Mouse (Mus musculus): ENCODE results near the gene Vps52. TPM values are rescaled to one million over a fixed set of nuclear protein-coding genes. Genes with fewer than 3 reads are reported as not detected.
"Not testable (repeated sequence)": the region's sequence is repeated elsewhere in the genome, so short reads cannot be mapped to it uniquely, and the experiment has no call there.

Gene Vps52
- total and polyA plus RNA-seq, 2 experiments = 10.5 to 40.6 TPM

- H3K36me3 ChIP-seq (ENCODE audit: control insufficient read depth, insufficient read depth, low read length) = no peaks in the 10 kb centered on the region; the same call in 1 of the 2 replicates
- TF ChIP-seq CTCF (IDR thresholded peaks at IDR 0.05; ENCODE audit: low read depth, low read length) (no peak), POLR2A (IDR thresholded peaks at IDR 0.05; ENCODE audit: extremely low read depth, insufficient read depth, low read length) (no peak)
- no peaks in the 10 kb centered on the region for H3K27me3 ChIP-seq (ENCODE audit: control insufficient read depth, insufficient read depth, low read length)
- peak; percentile 99 for DNase-seq (ENCODE audit: extremely low read depth, low read depth, low spot score)
- peak overlapping the region; percentile 84 for H3K27ac ChIP-seq (replicated peaks; ENCODE audit: insufficient read depth, low read depth, low read length)
- H3K79me2 ChIP-seq (ENCODE audit: control insufficient read depth, insufficient read depth, low read length) = peaks cover 3% of the 10 kb centered on the region; the same call in 1 of the 2 replicates
- 27% methylated on average over 6 of the region's 6 CpGs for WGBS
- peaks cover 17% of the 10 kb centered on the region for H3K4me1 ChIP-seq (ENCODE audit: control insufficient read depth, insufficient read depth, low read length)
- no peak overlapping the region for H3K4me3 ChIP-seq (ENCODE audit: insufficient read depth, low read depth, low read length)
- H3K9ac ChIP-seq (ENCODE audit: low read depth, low read length) = peak overlapping the region; percentile 27; the same call in 1 of the 2 replicates
These were observed 24.0 kb downstream of the Vps52 start for GRCm38 (mm10) chr17:33979512-33980050.

- peaks cover 3% of the 10 kb centered on the region; the same call in 1 of the 2 replicates for H3K79me2 ChIP-seq (ENCODE audit: control insufficient read depth, insufficient read depth, low read length)
- peak overlapping the region; percentile 69 for H3K27ac ChIP-seq (replicated peaks; ENCODE audit: insufficient read depth, low read depth, low read length)
- H3K9ac ChIP-seq (ENCODE audit: low read depth, low read length) = no peak overlapping the region
- H3K27me3 ChIP-seq (ENCODE audit: control insufficient read depth, insufficient read depth, low read length) = no peaks in the 10 kb centered on the region
- H3K4me3 ChIP-seq (ENCODE audit: insufficient read depth, low read depth, low read length) = no peak overlapping the region
- H3K4me1 ChIP-seq (ENCODE audit: control insufficient read depth, insufficient read depth, low read length) = peaks cover 17% of the 10 kb centered on the region
- TF ChIP-seq POLR2A (IDR thresholded peaks at IDR 0.05; ENCODE audit: extremely low read depth, insufficient read depth, low read length) (no peak), CTCF (IDR thresholded peaks at IDR 0.05; ENCODE audit: low read depth, low read length) (no peak)
- DNase-seq (ENCODE audit: extremely low read depth, low read depth, low spot score) = peak; percentile 71
- 64% methylated on average over 19 of the region's 19 CpGs for WGBS
- H3K36me3 ChIP-seq (ENCODE audit: control insufficient read depth, insufficient read depth, low read length) = no peaks in the 10 kb centered on the region
These were observed 24.8 kb downstream of the Vps52 start for GRCm38 (mm10) chr17:33980181-33981035.

GRCm38 (mm10) chr17:33981192-33981909, 25.7 kb downstream of the Vps52 start:
- WGBS = under 1% methylated on average over 27 of the region's 27 CpGs

GRCm38 (mm10) chr17:33982136-33982535, 26.5 kb downstream of the Vps52 start:
- not testable (repeated sequence) for H3K36me3 ChIP-seq (ENCODE audit: control insufficient read depth, insufficient read depth, low read length); H3K27me3 ChIP-seq (ENCODE audit: control insufficient read depth, insufficient read depth, low read length); H3K9ac ChIP-seq (ENCODE audit: low read depth, low read length); H3K4me3 ChIP-seq (ENCODE audit: insufficient read depth, low read depth, low read length); H3K27ac ChIP-seq (replicated peaks; ENCODE audit: insufficient read depth, low read depth, low read length); H3K79me2 ChIP-seq (ENCODE audit: control insufficient read depth, insufficient read depth, low read length); DNase-seq (ENCODE audit: extremely low read depth, low read depth, low spot score)
- peaks cover 17% of the 10 kb centered on the region for H3K4me1 ChIP-seq (ENCODE audit: control insufficient read depth, insufficient read depth, low read length)
- TF ChIP-seq CTCF (IDR thresholded peaks at IDR 0.05; ENCODE audit: low read depth, low read length) = peak; percentile 73
- 4% methylated on average over 8 of the region's 8 CpGs for WGBS

More at GRCm38 (mm10) chr17:33981192-33981909, 25.7 kb downstream of the Vps52 start:
- Histone ChIP-seq H3K4me3 (ENCODE audit: insufficient read depth, low read depth, low read length) (peak overlapping the region; percentile 52), H3K4me1 (ENCODE audit: control insufficient read depth, insufficient read depth, low read length) (peaks cover 17% of the 10 kb centered on the region), H3K9ac (ENCODE audit: low read depth, low read length) (peak overlapping the region; percentile 31), H3K27ac (replicated peaks; ENCODE audit: insufficient read depth, low read depth, low read length) (peak overlapping the region; percentile 69)
- not testable (repeated sequence) for H3K27me3 ChIP-seq (ENCODE audit: control insufficient read depth, insufficient read depth, low read length); H3K79me2 ChIP-seq (ENCODE audit: control insufficient read depth, insufficient read depth, low read length); H3K36me3 ChIP-seq (ENCODE audit: control insufficient read depth, insufficient read depth, low read length)
- TF ChIP-seq POLR2A (IDR thresholded peaks at IDR 0.05; ENCODE audit: extremely low read depth, insufficient read depth, low read length) (0 out of 2 replicates have a peak, but pooled peaks have one; percentile 14), CTCF (IDR thresholded peaks at IDR 0.05; ENCODE audit: low read depth, low read length) (peak; percentile 51)
- peak; percentile 92 for DNase-seq (ENCODE audit: extremely low read depth, low read depth, low spot score)

- Histone ChIP-seq H3K27me3 (ENCODE audit: control insufficient read depth, insufficient read depth, low read length) (no peaks in the 10 kb centered on the region), H3K4me3 (ENCODE audit: insufficient read depth, low read depth, low read length) (no peak overlapping the region), H3K27ac (replicated peaks; ENCODE audit: insufficient read depth, low read depth, low read length) (no peak overlapping the region), H3K9ac (ENCODE audit: low read depth, low read length) (no peak overlapping the region), H3K36me3 (ENCODE audit: control insufficient read depth, insufficient read depth, low read length) (peaks cover 7% of the 10 kb centered on the region; the same call in 1 of the 2 replicates), H3K79me2 (ENCODE audit: control insufficient read depth, insufficient read depth, low read length) (no peaks in the 10 kb centered on the region), H3K4me1 (ENCODE audit: control insufficient read depth, insufficient read depth, low read length) (no peaks in the 10 kb centered on the region)
- 31% methylated on average over 10 of the region's 10 CpGs for WGBS
- peak; percentile 67 for DNase-seq (ENCODE audit: extremely low read depth, low read depth, low spot score)
- TF ChIP-seq CTCF (IDR thresholded peaks at IDR 0.05; ENCODE audit: low read depth, low read length) = peak; percentile 70
- no peak for TF ChIP-seq POLR2A (IDR thresholded peaks at IDR 0.05; ENCODE audit: extremely low read depth, insufficient read depth, low read length)
These were observed 36.4 kb downstream of the Vps52 start for GRCm38 (mm10) chr17:33991788-33992664.

Measured in liver, adult 2 months (tissue).